Mouse (Mus musculus) limb, embryonic 12.5 days (tissue): ENCODE measurements around the gene Myo5c. TPM values are rescaled to one million over a fixed set of nuclear protein-coding genes. Genes with fewer than 3 reads are reported as not detected.

Source experiments
- ATAC-seq: fragments of 200-750 bp; cut with Nextera tagmentation; 2 replicates; pipeline ENCODE4 v1.8.0; 2017; ENCODE audit warnings: low read depth, moderate TSS enrichment; ENCODE audit not compliant: insufficient number of reproducible peaks, insufficient read depth, low FRiP score, low TSS enrichment
- H3K27ac ChIP-seq: fragments of 300-500 bp; sonication (generic); 2 replicates; pipeline ENCODE4 v1.5.1; 2016; ENCODE audit warnings: mild to moderate bottlenecking, moderate library complexity
- H3K27me3 ChIP-seq: fragments of 300-500 bp; sonication (generic); 2 replicates; pipeline ENCODE4 v1.6.1; 2016; ENCODE audit warnings: mild to moderate bottlenecking, moderate library complexity
- H3K36me3 ChIP-seq: fragments of 300-500 bp; sonication (generic); 2 replicates; pipeline ENCODE4 v1.6.1; 2016; ENCODE audit warnings: mild to moderate bottlenecking, moderate library complexity
- H3K4me1 ChIP-seq: fragments of 300-500 bp; sonication (generic); replicated peaks from 2 replicates; pipeline ENCODE4 v1.6.1; 2016
- H3K4me2 ChIP-seq: fragments of 300-500 bp; sonication (generic); 2 replicates; pipeline ENCODE4 v1.6.1; 2016; ENCODE audit warnings: mild to moderate bottlenecking, moderate library complexity
- H3K4me3 ChIP-seq: fragments of 300-500 bp; sonication (generic); replicated peaks from 2 replicates; pipeline ENCODE4 v1.5.1; 2016; ENCODE audit warnings: mild to moderate bottlenecking
- H3K9ac ChIP-seq: fragments of 300-500 bp; sonication (generic); replicated peaks from 2 replicates; pipeline ENCODE4 v1.6.1; 2016; ENCODE audit warnings: mild to moderate bottlenecking, moderate library complexity
- H3K9me3 ChIP-seq: fragments of 300-500 bp; sonication (generic); 2 replicates; pipeline ENCODE4 v1.6.1; 2016; ENCODE audit warnings: mild to moderate bottlenecking, moderate library complexity
- WGBS: fragments of 180-500 bp; shearing (Covaris S2); methylation state at CpG from one replicate; pipeline ENCODE4 v1.1.7; 2016; 5-methylcytosine and 5-hydroxymethylcytosine counted together
- polyA plus RNA-seq: library from polyadenylated mRNA; unstranded; fragments of >200 nt; fragmentation: Nextera tagmentation; extraction: Ambion mirVana; gene quantifications from 2 replicates; pipeline ENCODE4 v1.2.1, GENCODE M21; 2016

Myo5c gene
- polyA plus RNA-seq, 1 experiment from 2014 or later, result 0.31 TPM

DNA sequence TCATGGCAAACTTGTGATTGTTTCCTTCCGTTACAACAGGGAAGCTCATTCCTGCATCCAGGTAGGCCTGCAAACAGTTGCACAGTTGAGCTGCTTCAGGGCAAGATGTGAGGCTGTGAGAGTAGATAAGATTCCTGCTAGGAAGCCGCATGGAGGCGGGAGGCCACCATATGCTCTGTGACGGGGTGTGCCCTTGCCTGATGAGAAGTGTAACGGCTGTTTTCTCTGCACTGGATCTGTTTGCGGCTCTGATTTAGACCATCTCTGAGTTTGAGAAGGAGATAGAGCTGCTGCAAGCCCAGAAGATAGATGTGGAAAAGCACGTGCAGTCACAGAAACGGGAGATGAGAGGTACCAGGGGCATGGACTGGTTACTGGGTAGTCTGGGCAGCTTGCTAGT lies 51.8 kb downstream of the Myo5c start:
- Histone ChIP-seq H3K4me1 (no peaks in the 10 kb centered on the region), H3K9ac (no peak overlapping the region), H3K4me2 (no peak overlapping the region), H3K27me3 (peaks cover 11% of the 10 kb centered on the region), H3K9me3 (no peaks in the 10 kb centered on the region), H3K36me3 (no peaks in the 10 kb centered on the region), H3K4me3 (no peak overlapping the region), H3K27ac (no peak overlapping the region)
- 84% methylated on average over 8 of the region's 8 CpGs for WGBS
- ATAC-seq, result no peak

GRCm38 (mm10) chr9:75285363-75285762 lies 53.5 kb downstream of the Myo5c start:
- Histone ChIP-seq H3K36me3 (no peaks in the 10 kb centered on the region), H3K4me3 (no peak overlapping the region), H3K4me1 (no peaks in the 10 kb centered on the region), H3K27me3 (peaks cover 11% of the 10 kb centered on the region), H3K9ac (no peak overlapping the region), H3K27ac (no peak overlapping the region), H3K9me3 (no peaks in the 10 kb centered on the region), H3K4me2 (no peak overlapping the region)
- no peak for ATAC-seq
- WGBS, result 82% methylated on average over 6 of the region's 6 CpGs

DNA sequence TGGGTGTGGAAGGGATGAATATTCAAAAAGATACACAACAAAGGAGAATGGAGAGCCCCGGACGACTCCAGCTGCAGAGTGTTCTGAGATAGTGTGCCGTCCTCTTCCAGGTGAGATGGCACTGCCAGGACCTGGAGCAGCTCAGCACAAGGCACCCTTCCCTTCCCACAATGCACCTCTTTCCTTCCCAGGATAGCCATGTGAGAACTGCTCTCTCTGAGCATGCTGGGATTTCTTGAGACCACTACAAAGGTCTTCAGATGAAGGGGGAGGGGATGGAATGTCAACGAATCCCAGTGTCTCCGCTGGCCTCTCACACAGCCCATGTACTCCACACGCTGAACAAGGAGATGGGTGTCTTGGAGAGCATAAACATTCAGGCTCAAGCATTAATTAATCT lies 55.8 kb downstream of the Myo5c start:
- no peak for ATAC-seq
- Histone ChIP-seq H3K4me1 (no peaks in the 10 kb centered on the region), H3K4me3 (no peak overlapping the region), H3K27me3 (no peaks in the 10 kb centered on the region), H3K36me3 (no peaks in the 10 kb centered on the region), H3K4me2 (no peak overlapping the region), H3K9ac (no peak overlapping the region), H3K27ac (no peak overlapping the region), H3K9me3 (no peaks in the 10 kb centered on the region)
- 78% methylated on average over 6 of the region's 6 CpGs for WGBS

GRCm38 (mm10) chr9:75289545-75289944 lies 57.7 kb downstream of the Myo5c start:
- H3K27me3 ChIP-seq, result no peaks in the 10 kb centered on the region
- no peaks in the 10 kb centered on the region for H3K9me3 ChIP-seq
- 48% methylated on average over 4 of the region's 4 CpGs for WGBS
- H3K36me3 ChIP-seq, result no peaks in the 10 kb centered on the region
- no peak for ATAC-seq
- H3K4me3 ChIP-seq, result no peak overlapping the region
- no peak overlapping the region for H3K27ac ChIP-seq
- no peak overlapping the region for H3K4me2 ChIP-seq
- H3K4me1 ChIP-seq, result no peaks in the 10 kb centered on the region
- no peak overlapping the region for H3K9ac ChIP-seq

DNA sequence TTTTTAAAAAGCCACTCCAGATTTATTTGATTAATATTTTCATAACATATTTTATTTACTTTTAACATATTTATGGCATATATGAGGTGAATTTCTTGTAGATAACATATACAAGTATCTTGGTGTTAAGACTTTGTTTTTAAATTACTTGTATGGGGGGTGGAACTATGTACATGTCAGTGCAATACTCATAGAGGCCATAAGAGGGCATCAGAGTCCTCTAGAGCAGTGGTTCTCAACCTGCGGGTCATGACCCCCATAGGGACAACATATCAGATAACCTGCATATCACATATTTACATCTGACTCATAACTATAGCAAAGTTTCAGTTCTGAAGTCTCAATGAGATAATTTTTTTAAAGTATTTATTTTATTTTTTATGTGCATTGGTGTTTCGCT lies 67.5 kb downstream of the Myo5c start:
- H3K27me3 ChIP-seq, result no peaks in the 10 kb centered on the region
- no peaks in the 10 kb centered on the region for H3K4me1 ChIP-seq
- ATAC-seq, result no peak
- H3K4me2 ChIP-seq, result no peak overlapping the region
- H3K27ac ChIP-seq, result no peak overlapping the region
- WGBS, result 85% methylated on average over 2 of the region's 2 CpGs
- H3K9me3 ChIP-seq, result no peaks in the 10 kb centered on the region
- no peaks in the 10 kb centered on the region for H3K36me3 ChIP-seq
- no peak overlapping the region for H3K4me3 ChIP-seq
- H3K9ac ChIP-seq, result no peak overlapping the region

- H3K27ac ChIP-seq, result no peak overlapping the region
- H3K9me3 ChIP-seq, result no peaks in the 10 kb centered on the region
- H3K4me2 ChIP-seq, result no peak overlapping the region
- ATAC-seq, result no peak
- no peaks in the 10 kb centered on the region for H3K27me3 ChIP-seq
- no peaks in the 10 kb centered on the region for H3K4me1 ChIP-seq
- H3K4me3 ChIP-seq, result no peak overlapping the region
- 78% methylated on average over 2 of the region's 2 CpGs for WGBS
- H3K9ac ChIP-seq, result no peak overlapping the region
- H3K36me3 ChIP-seq, result no peaks in the 10 kb centered on the region
These were observed 71.2 kb downstream of the Myo5c start for GRCm38 (mm10) chr9:75303033-75303432.

GRCm38 (mm10) chr9:75303701-75304261 lies 72.0 kb downstream of the Myo5c start:
- no peak overlapping the region for H3K9ac ChIP-seq
- no peaks in the 10 kb centered on the region for H3K27me3 ChIP-seq
- no peaks in the 10 kb centered on the region for H3K4me1 ChIP-seq
- H3K4me3 ChIP-seq, result no peak overlapping the region
- peak overlapping the region; percentile 22 for H3K4me2 ChIP-seq
- WGBS, result 33% methylated on average over 16 of the region's 16 CpGs
- no peaks in the 10 kb centered on the region for H3K36me3 ChIP-seq
- H3K9me3 ChIP-seq, result no peaks in the 10 kb centered on the region
- H3K27ac ChIP-seq, result no peak overlapping the region
- no peak for ATAC-seq

DNA sequence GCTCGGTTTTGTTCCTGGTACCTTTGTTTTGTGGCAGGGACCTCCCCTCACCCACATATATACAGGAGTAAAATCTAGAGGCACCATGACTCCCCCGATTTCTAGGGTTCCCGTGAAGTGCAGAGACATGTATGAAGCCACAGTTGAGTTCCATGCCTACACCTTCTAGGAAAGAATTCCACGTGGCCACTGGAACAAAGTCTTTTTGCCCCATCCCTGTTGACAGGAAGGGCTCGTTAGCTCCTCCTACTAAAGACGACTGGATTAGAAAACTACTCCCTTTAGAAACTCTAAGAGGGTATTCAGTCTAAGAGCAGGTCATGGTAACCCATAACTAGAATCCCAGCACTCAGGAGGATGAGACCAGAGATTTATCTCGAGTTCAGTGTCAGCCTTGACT lies 72.5 kb downstream of the Myo5c start:
- Histone ChIP-seq H3K36me3 (no peaks in the 10 kb centered on the region), H3K9ac (no peak overlapping the region), H3K4me3 (no peak overlapping the region), H3K27me3 (no peaks in the 10 kb centered on the region), H3K27ac (no peak overlapping the region), H3K4me1 (no peaks in the 10 kb centered on the region), H3K9me3 (no peaks in the 10 kb centered on the region), H3K4me2 (no peak overlapping the region)
- WGBS, result 35% methylated on average over 7 of the region's 7 CpGs
- ATAC-seq, result no peak

DNA sequence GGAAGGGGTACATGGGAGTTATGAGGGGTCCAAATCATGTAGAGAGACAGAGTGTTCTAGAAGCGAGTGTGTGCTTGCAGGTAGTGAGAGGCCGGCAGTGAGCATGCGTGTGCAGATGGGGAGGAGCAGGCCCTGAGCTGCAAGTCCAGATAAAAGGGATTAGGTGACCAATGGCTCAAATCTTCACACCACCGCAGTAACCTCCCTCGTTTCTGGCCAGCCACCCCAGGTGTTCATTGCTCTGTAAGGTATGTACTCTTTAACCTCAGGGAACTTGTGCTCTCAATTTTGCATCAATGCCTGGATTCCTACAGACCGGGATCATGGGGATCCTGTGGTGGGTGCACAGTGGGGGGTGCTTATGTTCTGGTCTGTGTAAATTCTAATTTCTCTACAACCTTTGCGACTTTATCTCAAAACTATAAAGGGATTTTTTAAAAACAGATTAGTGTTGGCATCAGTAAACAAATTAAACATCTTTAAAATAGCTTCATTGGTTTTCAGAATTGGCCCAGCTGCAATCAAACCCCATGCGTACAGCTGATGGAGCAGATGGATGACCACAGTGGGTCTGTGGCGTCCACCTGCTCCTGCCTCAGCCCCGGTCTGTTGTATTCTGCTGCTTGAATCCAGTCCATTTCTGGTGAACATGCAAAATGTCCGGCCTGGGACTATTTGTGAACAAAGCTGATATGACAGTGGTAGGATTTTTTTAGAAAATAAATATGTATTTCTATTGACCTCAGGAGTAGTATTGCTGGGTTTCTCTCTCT lies 74.5 kb downstream of the Myo5c start, which contains the start of gene Gnb5:
TSS of gene Gnb5 (plus strand) at position 163 of the 773 bp plus-strand sequence.
- ATAC-seq, result no peak
- H3K9me3 ChIP-seq, result no peaks in the 10 kb centered on the region
- no peak within 1 kb of the TSS for H3K27ac ChIP-seq
- H3K4me2 ChIP-seq, result no peak within 1 kb of the TSS
- no peaks in the 10 kb centered on the region for H3K27me3 ChIP-seq
- H3K9ac ChIP-seq, result no peak within 1 kb of the TSS
- H3K4me3 ChIP-seq, result no peak within 1 kb of the TSS
- H3K36me3 ChIP-seq, result no peaks in the 10 kb centered on the region
- no peaks in the 10 kb centered on the region for H3K4me1 ChIP-seq
- 71% methylated on average over 11 of the region's 11 CpGs for WGBS

- H3K4me1 ChIP-seq, result no peaks in the 10 kb centered on the region
- 85% methylated on average over 5 of the region's 5 CpGs for WGBS
- H3K27me3 ChIP-seq, result no peaks in the 10 kb centered on the region
- no peaks in the 10 kb centered on the region for H3K9me3 ChIP-seq
- H3K4me3 ChIP-seq, result no peak overlapping the region
- H3K36me3 ChIP-seq, result no peaks in the 10 kb centered on the region
- H3K9ac ChIP-seq, result no peak overlapping the region
- ATAC-seq, result no peak
- no peak overlapping the region for H3K27ac ChIP-seq
- H3K4me2 ChIP-seq, result no peak overlapping the region
These were observed 75.2 kb downstream of the Myo5c start for GRCm38 (mm10) chr9:75307015-75307414.

DNA sequence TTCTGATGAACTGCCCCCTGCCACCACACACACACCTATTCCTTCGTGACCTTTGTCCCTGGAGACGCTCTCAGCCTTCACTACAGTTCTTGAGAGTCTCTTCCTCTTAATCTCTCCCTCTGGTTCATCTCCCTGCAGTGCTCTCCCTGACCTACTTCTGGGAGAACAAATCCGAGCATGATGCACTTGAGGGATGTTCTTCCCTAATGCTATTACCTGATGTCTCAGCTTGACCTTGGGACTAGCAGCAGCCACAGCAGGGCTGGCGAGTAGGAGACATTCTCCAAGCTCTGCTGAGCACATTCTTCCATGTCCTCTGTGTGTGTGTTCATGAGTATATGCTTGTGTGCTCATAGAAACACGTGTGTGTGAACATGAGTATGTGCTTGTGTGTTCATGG lies 76.8 kb downstream of the Myo5c start:
- 61% methylated on average over 5 of the region's 5 CpGs for WGBS
- no peak for ATAC-seq
- Histone ChIP-seq H3K4me1 (0 out of 2 replicates have a peak, but pooled peaks cover 3% of the 10 kb centered on the region), H3K27ac (no peak overlapping the region), H3K9ac (no peak overlapping the region), H3K36me3 (no peaks in the 10 kb centered on the region), H3K9me3 (no peaks in the 10 kb centered on the region), H3K27me3 (no peaks in the 10 kb centered on the region), H3K4me2 (no peak overlapping the region), H3K4me3 (no peak overlapping the region)

DNA sequence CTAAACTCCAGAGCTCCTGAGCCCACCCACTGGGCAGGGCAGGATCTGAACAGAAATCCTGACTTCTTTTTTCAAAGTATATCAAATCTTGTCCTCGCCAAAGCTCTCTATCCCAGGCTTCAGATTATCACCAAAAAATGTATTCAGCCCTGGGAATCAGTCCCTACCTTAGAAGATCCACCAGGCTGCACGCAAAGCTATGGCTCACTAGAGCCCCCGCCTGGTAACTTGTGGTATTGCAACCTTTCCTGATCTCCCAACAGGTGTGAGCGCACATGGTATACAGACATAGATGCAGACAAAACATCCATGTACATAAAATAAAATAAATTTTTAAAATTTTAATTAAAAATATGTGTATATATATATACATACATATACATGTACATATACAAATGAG lies 80.2 kb downstream of the Myo5c start:
- Histone ChIP-seq H3K27ac (no peak overlapping the region), H3K4me1 (peaks cover 17% of the 10 kb centered on the region), H3K27me3 (no peaks in the 10 kb centered on the region), H3K36me3 (no peaks in the 10 kb centered on the region), H3K4me2 (no peak overlapping the region), H3K4me3 (no peak overlapping the region), H3K9me3 (no peaks in the 10 kb centered on the region), H3K9ac (no peak overlapping the region)
- 16% methylated on average over 4 of the region's 4 CpGs for WGBS
- ATAC-seq, result no peak
